Mouse (Mus musculus) gastrocnemius, adult 2 months (tissue): ENCODE data around the gene Gm11938. TPM values are rescaled to one million over a fixed set of nuclear protein-coding genes. Genes with fewer than 3 reads are reported as not detected.

ENCODE experiments used
- DNase-seq: peaks from one replicate; pipeline ENCODE4 v3.0.0; 2022
- H3K27ac ChIP-seq: fragments of 200-600 bp; 2 replicates; pipeline ENCODE4 v1.8.1; 2022; ENCODE audit warnings: mild to moderate bottlenecking
- H3K4me3 ChIP-seq: fragments of 200-600 bp; 2 replicates; pipeline ENCODE4 v1.8.1; 2022; ENCODE audit warnings: mild to moderate bottlenecking, moderate library complexity
- CTCF ChIP-seq: fragments of 200-600 bp; IDR thresholded peaks from 2 replicates; pipeline ENCODE4 v1.8.1; 2022; ENCODE audit warnings: antibody characterized with exemption, mild to moderate bottlenecking, moderate library complexity
- intact Hi-C: fragments of 180-260 bp; cut with DNase I; formaldehyde crosslinking; loops from one replicate; pipeline ENCODE4 v1.15.1; 2025
- total RNA-seq, 2 experiments: library from RNA; stranded (reverse); gene quantifications; 2 replicates each; pipeline ENCODE4 v1.2.3; 2021

The Gm11938 gene
- total RNA-seq, 2 experiments from 2014 or later, result not detected

- DNase-seq, result no peak
- Histone ChIP-seq H3K4me3 (no peak overlapping the region), H3K27ac (no peak overlapping the region)
- intact Hi-C loops, result no loop called here
- no peak for TF ChIP-seq CTCF
These were observed 44.9 kb downstream of the Gm11938 start for GRCm38 (mm10) chr11:99557976-99558745.

DNA sequence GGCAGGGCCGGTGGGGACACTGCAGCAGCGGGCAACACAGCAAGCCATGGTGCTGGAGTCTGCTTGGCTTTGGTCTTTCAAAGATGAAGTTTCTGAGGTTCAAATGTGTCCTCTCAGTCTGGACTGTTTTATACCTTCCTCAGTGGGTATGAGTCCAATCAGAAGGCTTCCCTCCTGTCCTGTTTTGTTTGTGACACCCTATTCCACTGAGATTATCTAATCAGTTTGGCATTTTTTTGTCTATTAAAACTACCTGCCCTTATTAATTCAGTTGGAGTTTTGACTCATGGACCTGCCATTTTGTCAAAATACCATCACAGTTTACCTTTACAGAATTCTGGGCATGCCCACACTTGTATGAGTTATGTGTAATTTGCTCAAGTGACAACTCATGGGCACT is 46.4 kb downstream of the Gm11938 start, which contains the start of gene Krtap3-2:
Gene Krtap3-2 (minus strand): TSS at position 101 of the 400 bp plus-strand sequence.
- TF ChIP-seq CTCF, result no peak
- no peak for DNase-seq
- Histone ChIP-seq H3K4me3 (no peak within 1 kb of the TSS), H3K27ac (no peak within 1 kb of the TSS)
- intact Hi-C loops, result no loop called here

DNA sequence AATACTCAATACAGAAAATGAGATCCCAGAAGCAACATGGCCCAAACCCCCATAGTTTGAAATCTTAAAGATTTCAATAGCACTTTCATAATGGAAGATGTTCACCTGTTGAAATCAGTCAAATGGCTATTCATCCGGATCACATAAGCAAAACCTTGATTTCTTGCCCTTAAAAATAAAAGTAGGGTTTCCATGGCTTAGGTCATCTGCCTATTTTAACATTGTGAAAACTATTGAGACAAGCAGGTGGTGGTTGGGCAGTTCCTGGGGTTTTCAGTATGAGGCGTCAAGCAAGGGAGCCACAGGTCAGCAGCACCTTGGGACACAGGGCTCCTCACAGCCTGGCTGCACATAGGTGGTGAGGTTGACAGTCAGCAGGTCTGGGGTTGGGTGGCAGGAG is 46.9 kb downstream of the Gm11938 start:
- DNase-seq, result no peak
- no peak overlapping the region for H3K27ac ChIP-seq
- no peak for TF ChIP-seq CTCF
- intact Hi-C loops, result no loop called here
- H3K4me3 ChIP-seq, result no peak overlapping the region

Other genes starting within 250 kb of the Gm11938 start
- gene Krt28, start 228.4 kb downstream of the Gm11938 start, total RNA-seq, result not detected
- gene Krt10, start 213.9 kb downstream of the Gm11938 start, total RNA-seq, result 1 to 10 TPM; 3.7 TPM
- gene Krt12, start 181.0 kb downstream of the Gm11938 start, total RNA-seq, result not detected
- gene Krt20, start 165.2 kb downstream of the Gm11938 start, total RNA-seq, result not detected
- not detected for gene Krt23, start 110.2 kb downstream of the Gm11938 start, total RNA-seq
- not detected for gene Krt39, start 82.0 kb downstream of the Gm11938 start, total RNA-seq
- not detected for gene Krt40, start 60.1 kb downstream of the Gm11938 start, total RNA-seq
- gene Krtap3-3, start 52.4 kb downstream of the Gm11938 start, total RNA-seq, result not detected
- not detected for gene Krtap3-2, start 46.5 kb downstream of the Gm11938 start, total RNA-seq
- not detected for gene Gm11939, start 43.8 kb downstream of the Gm11938 start, total RNA-seq
- gene Krtap3-1, start 36.7 kb downstream of the Gm11938 start, total RNA-seq, result not detected
- gene Krtap1-5, start 22.3 kb downstream of the Gm11938 start, total RNA-seq, result not detected
- gene Krtap1-4, start 19.7 kb downstream of the Gm11938 start, total RNA-seq, result not detected
- not detected for gene Krtap1-3, start 12.0 kb downstream of the Gm11938 start, total RNA-seq
- gene Krtap9-3, start 5.2 kb downstream of the Gm11938 start, total RNA-seq, result not detected
- gene Gm11937, start 6.9 kb upstream of the Gm11938 start, total RNA-seq, result not detected
- not detected for gene Krtap2-4, start 11.5 kb upstream of the Gm11938 start, total RNA-seq
- not detected for gene Gm11562, start 17.1 kb upstream of the Gm11938 start, total RNA-seq
- gene Krtap4-1, start 24.9 kb upstream of the Gm11938 start, total RNA-seq, result not detected
- gene Krtap4-2, start 31.8 kb upstream of the Gm11938 start, total RNA-seq, result not detected
- gene Krtap4-7, start 40.8 kb upstream of the Gm11938 start, total RNA-seq, result not detected
- not detected for gene Gm11555, start 46.9 kb upstream of the Gm11938 start, total RNA-seq
- gene Gm11563, start 55.7 kb upstream of the Gm11938 start, total RNA-seq, result not detected
- not detected for gene Krtap4-6, start 62.7 kb upstream of the Gm11938 start, total RNA-seq
- gene Gm14190, start 87.4 kb upstream of the Gm11938 start, total RNA-seq, result not detected
- not detected for gene Gm14180, start 131.0 kb upstream of the Gm11938 start, total RNA-seq
- not detected for gene Gm11595, start 169.6 kb upstream of the Gm11938 start, total RNA-seq
- gene Krtap4-8, start 177.4 kb upstream of the Gm11938 start, total RNA-seq, result not detected
- not detected for gene Krtap4-9, start 181.9 kb upstream of the Gm11938 start, total RNA-seq
- gene Gm11596, start 190.2 kb upstream of the Gm11938 start, total RNA-seq, result not detected
- not detected for gene Gm11569, start 195.6 kb upstream of the Gm11938 start, total RNA-seq
- gene Gm11554, start 201.1 kb upstream of the Gm11938 start, total RNA-seq, result not detected
- not detected for gene Krtap4-13, start 206.6 kb upstream of the Gm11938 start, total RNA-seq
- gene Gm11564, start 212.4 kb upstream of the Gm11938 start, total RNA-seq, result not detected
- not detected for gene 2300003K06Rik, start 234.8 kb upstream of the Gm11938 start, total RNA-seq
- gene Krtap4-16, start 248.3 kb upstream of the Gm11938 start, total RNA-seq, result not detected